Mouse (Mus musculus): ENCODE results near the gene Gphn. TPM values are rescaled to one million over a fixed set of nuclear protein-coding genes. Genes with fewer than 3 reads are reported as not detected.
A peak's percentile ranks its signal among the peaks of the same experiment; 100 is the strongest.
"Not testable (repeated sequence)": the region's sequence is repeated elsewhere in the genome, so short reads cannot be mapped to it uniquely, and the experiment has no call there.

The Gphn gene
- polyA plus RNA-seq, 1 experiment from 2014 or later, result 34.7 TPM

DNA sequence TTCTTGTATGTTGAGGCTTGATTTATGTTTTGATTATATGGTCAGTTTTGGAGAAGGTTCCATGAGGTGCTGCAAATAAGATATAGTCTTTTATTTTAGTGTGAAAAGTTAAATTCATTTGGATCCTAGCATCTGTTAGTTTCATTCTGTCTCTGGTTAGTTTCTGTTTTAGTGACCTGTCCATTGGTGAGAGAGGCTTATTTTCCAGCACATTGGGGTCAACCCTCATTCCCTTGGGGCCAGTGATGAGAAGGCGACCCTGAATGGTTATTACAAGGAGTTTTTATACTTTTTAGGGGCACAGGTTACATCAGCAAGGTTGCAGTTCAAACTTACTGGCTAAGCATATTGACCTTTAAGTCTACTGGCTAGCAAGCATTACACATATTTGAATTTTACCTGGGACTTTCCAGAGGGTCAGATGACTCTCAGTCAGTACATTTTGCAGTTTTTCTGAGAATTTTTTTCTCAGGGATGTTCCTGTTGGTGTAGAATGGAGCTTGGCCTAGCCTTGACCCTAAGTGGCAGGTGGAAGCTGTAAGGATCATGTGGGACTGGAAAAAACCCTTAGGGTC, 72.7 kb downstream of the Gphn start:
- Histone ChIP-seq H3K9me3 (ENCODE audit: control insufficient read depth, low read length) (no peaks in the 10 kb centered on the region), H3K4me1 (replicated peaks; ENCODE audit: control insufficient read depth, insufficient read depth, low read length) (no peaks in the 10 kb centered on the region)
- 96% methylated on average over 1 of the region's 1 CpGs for WGBS

GRCm38 (mm10) chr12:78315106-78315505, 88.9 kb downstream of the Gphn start:
- Histone ChIP-seq H3K9me3 (ENCODE audit: control insufficient read depth, low read length) (no peaks in the 10 kb centered on the region), H3K4me2 (ENCODE audit: low read length) (no peak overlapping the region), H3K27ac (ENCODE audit: low read length) (no peak overlapping the region), H3K4me1 (replicated peaks; ENCODE audit: control insufficient read depth, insufficient read depth, low read length) (no peaks in the 10 kb centered on the region), H3K36me3 (ENCODE audit: control insufficient read depth, insufficient read depth) (no peaks in the 10 kb centered on the region), H3K4me3 (replicated peaks; ENCODE audit: low read length) (no peak overlapping the region), H3K27me3 (replicated peaks; ENCODE audit: control insufficient read depth, insufficient read depth, low read length) (no peaks in the 10 kb centered on the region), H3K9ac (replicated peaks; ENCODE audit: low read depth, low read length) (no peak overlapping the region)
- no peak for ATAC-seq

More for the DNA sequence above, 72.7 kb downstream of the Gphn start:
- no peaks in the 10 kb centered on the region for H3K27me3 ChIP-seq (replicated peaks; ENCODE audit: control insufficient read depth, insufficient read depth, low read length)
- no peak overlapping the region for H3K4me2 ChIP-seq (ENCODE audit: low read length)
- no peaks in the 10 kb centered on the region for H3K36me3 ChIP-seq (ENCODE audit: control insufficient read depth, insufficient read depth)
- ATAC-seq, result no peak
- no peak overlapping the region for H3K4me3 ChIP-seq (replicated peaks; ENCODE audit: low read length)
- H3K27ac ChIP-seq (ENCODE audit: low read length), result no peak overlapping the region
- no peak overlapping the region for H3K9ac ChIP-seq (replicated peaks; ENCODE audit: low read depth, low read length)

GRCm38 (mm10) chr12:78327946-78328345, 101.8 kb downstream of the Gphn start:
- WGBS, result 91% methylated on average over 4 of the region's 4 CpGs
- no peak overlapping the region for H3K4me3 ChIP-seq (replicated peaks; ENCODE audit: low read length)
- no peaks in the 10 kb centered on the region for H3K27me3 ChIP-seq (replicated peaks; ENCODE audit: control insufficient read depth, insufficient read depth, low read length)
- no peak overlapping the region for H3K4me2 ChIP-seq (ENCODE audit: low read length)
- H3K36me3 ChIP-seq (ENCODE audit: control insufficient read depth, insufficient read depth), result no peaks in the 10 kb centered on the region
- ATAC-seq, result no peak
- H3K4me1 ChIP-seq (replicated peaks; ENCODE audit: control insufficient read depth, insufficient read depth, low read length), result no peaks in the 10 kb centered on the region
- no peaks in the 10 kb centered on the region for H3K9me3 ChIP-seq (ENCODE audit: control insufficient read depth, low read length)
- H3K9ac ChIP-seq (replicated peaks; ENCODE audit: low read depth, low read length), result no peak overlapping the region
- H3K27ac ChIP-seq (ENCODE audit: low read length), result no peak overlapping the region

DNA sequence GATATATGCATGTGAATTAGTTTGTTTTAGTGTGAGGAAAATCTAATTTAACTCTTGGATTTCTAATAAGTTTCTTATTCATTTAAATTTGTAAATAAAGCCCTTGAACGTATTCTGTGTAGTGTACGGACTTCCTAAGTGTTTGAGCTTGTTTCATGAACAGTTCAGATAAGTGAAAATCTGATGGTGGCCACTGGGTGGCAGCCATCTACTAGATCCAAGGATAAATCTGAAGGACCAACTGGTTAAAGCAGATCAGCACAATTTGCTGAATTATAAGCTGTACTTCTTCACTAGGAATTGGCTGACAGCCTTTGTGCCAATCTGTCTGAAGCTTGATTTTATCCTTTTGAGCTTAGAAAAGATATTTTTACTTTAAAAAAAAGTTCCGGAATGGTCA, 105.9 kb downstream of the Gphn start:
- Histone ChIP-seq H3K4me2 (ENCODE audit: low read length) (no peak overlapping the region), H3K27me3 (replicated peaks; ENCODE audit: control insufficient read depth, insufficient read depth, low read length) (no peaks in the 10 kb centered on the region), H3K4me3 (replicated peaks; ENCODE audit: low read length) (no peak overlapping the region), H3K27ac (ENCODE audit: low read length) (no peak overlapping the region), H3K9me3 (ENCODE audit: control insufficient read depth, low read length) (no peaks in the 10 kb centered on the region), H3K9ac (replicated peaks; ENCODE audit: low read depth, low read length) (no peak overlapping the region), H3K4me1 (replicated peaks; ENCODE audit: control insufficient read depth, insufficient read depth, low read length) (no peaks in the 10 kb centered on the region), H3K36me3 (ENCODE audit: control insufficient read depth, insufficient read depth) (no peaks in the 10 kb centered on the region)
- WGBS, result 65% methylated on average over 3 of the region's 3 CpGs
- peak; percentile 89 for ATAC-seq

- 84% methylated on average over 2 of the region's 2 CpGs for WGBS
- H3K4me2 ChIP-seq (ENCODE audit: low read length), result no peak overlapping the region
- no peaks in the 10 kb centered on the region for H3K9me3 ChIP-seq (ENCODE audit: control insufficient read depth, low read length)
- H3K36me3 ChIP-seq (ENCODE audit: control insufficient read depth, insufficient read depth), result no peaks in the 10 kb centered on the region
- H3K4me3 ChIP-seq (replicated peaks; ENCODE audit: low read length), result no peak overlapping the region
- no peak for ATAC-seq
- no peak overlapping the region for H3K9ac ChIP-seq (replicated peaks; ENCODE audit: low read depth, low read length)
- no peak overlapping the region for H3K27ac ChIP-seq (ENCODE audit: low read length)
- H3K4me1 ChIP-seq (replicated peaks; ENCODE audit: control insufficient read depth, insufficient read depth, low read length), result no peaks in the 10 kb centered on the region
- no peaks in the 10 kb centered on the region for H3K27me3 ChIP-seq (replicated peaks; ENCODE audit: control insufficient read depth, insufficient read depth, low read length)
Observed at GRCm38 (mm10) chr12:78356472-78356871, 130.3 kb downstream of the Gphn start.

- no peaks in the 10 kb centered on the region for H3K9me3 ChIP-seq (ENCODE audit: control insufficient read depth, low read length)
- no peaks in the 10 kb centered on the region for H3K36me3 ChIP-seq (ENCODE audit: control insufficient read depth, insufficient read depth)
- ATAC-seq, result no peak
- no peak overlapping the region for H3K4me2 ChIP-seq (ENCODE audit: low read length)
- no peak overlapping the region for H3K27ac ChIP-seq (ENCODE audit: low read length)
- no peak overlapping the region for H3K9ac ChIP-seq (replicated peaks; ENCODE audit: low read depth, low read length)
- no peaks in the 10 kb centered on the region for H3K27me3 ChIP-seq (replicated peaks; ENCODE audit: control insufficient read depth, insufficient read depth, low read length)
- H3K4me3 ChIP-seq (replicated peaks; ENCODE audit: low read length), result no peak overlapping the region
- H3K4me1 ChIP-seq (replicated peaks; ENCODE audit: control insufficient read depth, insufficient read depth, low read length), result no peaks in the 10 kb centered on the region
Observed at GRCm38 (mm10) chr12:78389267-78389666, 163.1 kb downstream of the Gphn start.

- WGBS, result 91% methylated on average over 1 of the region's 1 CpGs
- Histone ChIP-seq H3K9me3 (ENCODE audit: control insufficient read depth, low read length) (no peaks in the 10 kb centered on the region), H3K36me3 (ENCODE audit: control insufficient read depth, insufficient read depth) (no peaks in the 10 kb centered on the region), H3K27ac (ENCODE audit: low read length) (no peak overlapping the region), H3K9ac (replicated peaks; ENCODE audit: low read depth, low read length) (no peak overlapping the region), H3K4me2 (ENCODE audit: low read length) (no peak overlapping the region), H3K27me3 (replicated peaks; ENCODE audit: control insufficient read depth, insufficient read depth, low read length) (no peaks in the 10 kb centered on the region), H3K4me3 (replicated peaks; ENCODE audit: low read length) (no peak overlapping the region), H3K4me1 (replicated peaks; ENCODE audit: control insufficient read depth, insufficient read depth, low read length) (no peaks in the 10 kb centered on the region)
- no peak for ATAC-seq
Observed at GRCm38 (mm10) chr12:78395297-78395696, 169.1 kb downstream of the Gphn start.

GRCm38 (mm10) chr12:78407518-78407917, 181.3 kb downstream of the Gphn start:
- not testable (repeated sequence) for H3K36me3 ChIP-seq (ENCODE audit: control insufficient read depth, insufficient read depth); H3K9me3 ChIP-seq (ENCODE audit: control insufficient read depth, low read length); H3K4me1 ChIP-seq (replicated peaks; ENCODE audit: control insufficient read depth, insufficient read depth, low read length); H3K27ac ChIP-seq (ENCODE audit: low read length); H3K9ac ChIP-seq (replicated peaks; ENCODE audit: low read depth, low read length); H3K27me3 ChIP-seq (replicated peaks; ENCODE audit: control insufficient read depth, insufficient read depth, low read length); ATAC-seq; H3K4me2 ChIP-seq (ENCODE audit: low read length); H3K4me3 ChIP-seq (replicated peaks; ENCODE audit: low read length)
- 70% methylated on average over 7 of the region's 7 CpGs for WGBS

DNA sequence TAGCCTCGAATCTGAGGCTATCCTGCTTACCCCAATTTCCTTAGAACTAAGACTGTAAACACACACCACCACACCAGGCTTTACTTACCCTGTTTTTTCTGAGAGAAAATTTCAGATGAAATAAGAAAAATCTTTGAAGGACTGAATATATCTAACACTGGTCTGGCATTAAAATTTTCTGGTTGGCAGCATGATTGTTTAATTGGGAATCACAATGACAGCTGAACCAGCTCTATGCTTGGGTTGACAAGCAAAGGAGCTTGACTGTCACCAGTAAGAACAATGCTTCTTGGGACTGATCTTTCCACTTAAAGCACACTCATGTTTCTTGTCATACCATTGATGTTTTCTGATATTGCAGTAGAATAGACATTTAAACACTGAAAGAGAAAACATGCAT, 296.0 kb downstream of the Gphn start:
- Histone ChIP-seq H3K36me3 (ENCODE audit: control insufficient read depth, insufficient read depth) (no peaks in the 10 kb centered on the region), H3K27ac (ENCODE audit: low read length) (no peak overlapping the region), H3K4me3 (replicated peaks; ENCODE audit: low read length) (no peak overlapping the region), H3K4me1 (replicated peaks; ENCODE audit: control insufficient read depth, insufficient read depth, low read length) (no peaks in the 10 kb centered on the region), H3K4me2 (ENCODE audit: low read length) (no peak overlapping the region), H3K27me3 (replicated peaks; ENCODE audit: control insufficient read depth, insufficient read depth, low read length) (no peaks in the 10 kb centered on the region), H3K9me3 (ENCODE audit: control insufficient read depth, low read length) (no peaks in the 10 kb centered on the region), H3K9ac (replicated peaks; ENCODE audit: low read depth, low read length) (no peak overlapping the region)
- no peak for ATAC-seq
- 63% methylated on average over 1 of the region's 1 CpGs for whole genome bisulfite sequencing

GRCm38 (mm10) chr12:78522804-78523394, 296.7 kb downstream of the Gphn start:
- Histone ChIP-seq H3K9ac (replicated peaks; ENCODE audit: low read depth, low read length) (no peak overlapping the region), H3K27ac (ENCODE audit: low read length) (no peak overlapping the region), H3K36me3 (ENCODE audit: control insufficient read depth, insufficient read depth) (no peaks in the 10 kb centered on the region), H3K9me3 (ENCODE audit: control insufficient read depth, low read length) (no peaks in the 10 kb centered on the region), H3K4me2 (ENCODE audit: low read length) (no peak overlapping the region), H3K4me1 (replicated peaks; ENCODE audit: control insufficient read depth, insufficient read depth, low read length) (no peaks in the 10 kb centered on the region), H3K27me3 (replicated peaks; ENCODE audit: control insufficient read depth, insufficient read depth, low read length) (no peaks in the 10 kb centered on the region), H3K4me3 (replicated peaks; ENCODE audit: low read length) (no peak overlapping the region)
- no peak for ATAC-seq
- WGBS, result 83% methylated on average over 5 of the region's 5 CpGs

All from forebrain, embryonic 16.5 days (tissue).